Mouse (Mus musculus) kidney, embryonic 14.5 days (tissue): ENCODE data around the gene Per3. TPM values are rescaled to one million over a fixed set of nuclear protein-coding genes. Genes with fewer than 3 reads are reported as not detected.

Experiments
- ATAC-seq: fragments of 200-750 bp; cut with Nextera tagmentation; 2 replicates; pipeline ENCODE4 v1.8.0; 2017; ENCODE audit warnings: moderate number of reproducible peaks, mild to moderate bottlenecking, moderate TSS enrichment, moderate library complexity; ENCODE audit not compliant: low FRiP score, low TSS enrichment
- H3K27ac ChIP-seq: fragments of 300-500 bp; sonication (generic); 2 replicates; pipeline ENCODE4 v1.5.1; 2014; ENCODE audit warnings: low read depth, mild to moderate bottlenecking, low read length, moderate library complexity, mixed read lengths
- H3K27me3 ChIP-seq: fragments of 300-500 bp; sonication (generic); 2 replicates; pipeline ENCODE4 v1.6.1; 2014; ENCODE audit warnings: mild to moderate bottlenecking, low read length; ENCODE audit not compliant: control insufficient read depth, insufficient read depth
- H3K36me3 ChIP-seq: fragments of 300-500 bp; sonication (generic); 2 replicates; pipeline ENCODE4 v1.6.1; 2014; ENCODE audit warnings: low read length, mixed read lengths; ENCODE audit not compliant: control insufficient read depth, insufficient read depth
- H3K4me1 ChIP-seq: fragments of 300-500 bp; sonication (generic); 2 replicates; pipeline ENCODE4 v1.6.1; 2014; ENCODE audit warnings: low read length, mixed read lengths; ENCODE audit not compliant: control insufficient read depth, insufficient read depth
- H3K4me2 ChIP-seq: fragments of 300-500 bp; sonication (generic); replicated peaks from 2 replicates; pipeline ENCODE4 v1.6.1; 2014; ENCODE audit warnings: low read depth, mild to moderate bottlenecking, low read length
- H3K4me3 ChIP-seq: fragments of 300-500 bp; sonication (generic); 2 replicates; pipeline ENCODE4 v1.5.1; 2014; ENCODE audit warnings: mild to moderate bottlenecking, low read length
- H3K9ac ChIP-seq: fragments of 300-500 bp; sonication (generic); 2 replicates; pipeline ENCODE4 v1.6.1; 2014; ENCODE audit warnings: low read depth, mild to moderate bottlenecking, low read length, moderate library complexity
- H3K9me3 ChIP-seq: fragments of 300-500 bp; sonication (generic); 2 replicates; pipeline ENCODE4 v1.6.1; 2016; ENCODE audit warnings: low read length; ENCODE audit not compliant: control insufficient read depth
- WGBS: fragments of 180-500 bp; shearing (Covaris S2); extraction: QIAGEN DNeasy Blood & Tissue Kit; methylation state at CpG from one replicate; pipeline ENCODE4 v1.1.7; 2014; 5-methylcytosine and 5-hydroxymethylcytosine counted together
- polyA plus RNA-seq: library from polyadenylated mRNA; unstranded; fragments of >200 nt; fragmentation: Nextera tagmentation; extraction: Ambion mirVana; gene quantifications from 2 replicates; pipeline ENCODE4 v1.2.1, GENCODE M21; 2014

The Per3 gene
- polyA plus RNA-seq, 1 experiment from 2014 or later: 8.8 TPM

- 0 out of 2 replicates have a peak, but pooled peaks have one; percentile 57 for ATAC-seq
- no peaks in the 10 kb centered on the region for H3K4me1 ChIP-seq
- no peak overlapping the region for H3K27ac ChIP-seq
- H3K36me3 ChIP-seq: peaks cover 26% of the 10 kb centered on the region
- no peak overlapping the region for H3K4me3 ChIP-seq
- no peak overlapping the region for H3K9ac ChIP-seq
- WGBS: 56% methylated on average over 13 of the region's 13 CpGs
- H3K9me3 ChIP-seq: no peaks in the 10 kb centered on the region
- H3K4me2 ChIP-seq: no peak overlapping the region
- no peaks in the 10 kb centered on the region for H3K27me3 ChIP-seq
These were observed 28.8 kb upstream of the Per3 start for GRCm38 (mm10) chr4:151073108-151073744.

- Histone ChIP-seq H3K4me3 (no peak overlapping the region), H3K9me3 (no peaks in the 10 kb centered on the region), H3K9ac (no peak overlapping the region), H3K27me3 (no peaks in the 10 kb centered on the region), H3K4me1 (no peaks in the 10 kb centered on the region), H3K36me3 (peaks cover 18% of the 10 kb centered on the region), H3K27ac (no peak overlapping the region), H3K4me2 (no peak overlapping the region)
- no peak for ATAC-seq
- WGBS: 86% methylated on average over 7 of the region's 7 CpGs
These were observed 26.5 kb upstream of the Per3 start for GRCm38 (mm10) chr4:151070962-151071361.

GRCm38 (mm10) chr4:151068751-151069150 lies 24.3 kb upstream of the Per3 start:
- Histone ChIP-seq H3K27ac (no peak overlapping the region), H3K4me1 (no peaks in the 10 kb centered on the region), H3K4me2 (no peak overlapping the region), H3K9ac (no peak overlapping the region), H3K27me3 (no peaks in the 10 kb centered on the region), H3K9me3 (no peaks in the 10 kb centered on the region), H3K36me3 (peaks cover 4% of the 10 kb centered on the region), H3K4me3 (no peak overlapping the region)
- ATAC-seq: no peak
- WGBS: 77% methylated on average over 4 of the region's 4 CpGs

- 99% methylated on average over 4 of the region's 4 CpGs for WGBS
- no peak for ATAC-seq
- Histone ChIP-seq H3K27ac (no peak overlapping the region), H3K4me1 (0 out of 2 replicates have a peak, but pooled peaks cover 6% of the 10 kb centered on the region), H3K9ac (no peak overlapping the region), H3K9me3 (no peaks in the 10 kb centered on the region; the same call in 1 of the 2 replicates), H3K4me3 (no peak overlapping the region), H3K27me3 (no peaks in the 10 kb centered on the region), H3K36me3 (peaks cover 3% of the 10 kb centered on the region; the same call in 1 of the 2 replicates), H3K4me2 (no peak overlapping the region)
These were observed 15.1 kb upstream of the Per3 start for GRCm38 (mm10) chr4:151059566-151059965.

- Histone ChIP-seq H3K36me3 (peaks cover 9% of the 10 kb centered on the region; the same call in 1 of the 2 replicates), H3K27ac (no peak overlapping the region), H3K4me2 (peak overlapping the region; percentile 44; the same call in 1 of the 2 replicates), H3K9ac (no peak overlapping the region), H3K27me3 (no peaks in the 10 kb centered on the region), H3K4me1 (0 out of 2 replicates have a peak, but pooled peaks cover 6% of the 10 kb centered on the region), H3K4me3 (peak overlapping the region; percentile 89; the same call in 1 of the 2 replicates), H3K9me3 (no peaks in the 10 kb centered on the region; the same call in 1 of the 2 replicates)
- WGBS: 86% methylated on average over 4 of the region's 4 CpGs
- no peak for ATAC-seq
These were observed 14.2 kb upstream of the Per3 start for GRCm38 (mm10) chr4:151058634-151059033.

GRCm38 (mm10) chr4:151057347-151058321 lies 13.2 kb upstream of the Per3 start, which contains the start of gene Vamp3:
Gene Vamp3 (minus strand): TSS chr4:151057963.
- Histone ChIP-seq H3K9me3 (no peaks in the 10 kb centered on the region; the same call in 1 of the 2 replicates), H3K27ac (peak within 1 kb of the TSS; percentile 88), H3K4me1 (0 out of 2 replicates have a peak, but pooled peaks cover 6% of the 10 kb centered on the region), H3K27me3 (no peaks in the 10 kb centered on the region), H3K4me2 (peak within 1 kb of the TSS; percentile 72), H3K4me3 (peak within 1 kb of the TSS; percentile 89), H3K9ac (peak within 1 kb of the TSS; percentile 92), H3K36me3 (peaks cover 13% of the 10 kb centered on the region; the same call in 1 of the 2 replicates)
- under 1% methylated on average over 80 of the region's 114 CpGs for WGBS
- ATAC-seq: peak; percentile 99

- H3K9me3 ChIP-seq: no peaks in the 10 kb centered on the region
- no peak overlapping the region for H3K27ac ChIP-seq
- no peak overlapping the region for H3K9ac ChIP-seq
- H3K4me2 ChIP-seq: no peak overlapping the region
- no peak for ATAC-seq
- WGBS: 78% methylated on average over 1 of the region's 1 CpGs
- peaks cover 48% of the 10 kb centered on the region; the same call in 1 of the 2 replicates for H3K36me3 ChIP-seq
- 0 out of 2 replicates have a peak, but pooled peaks cover 1% of the 10 kb centered on the region for H3K4me1 ChIP-seq
- H3K4me3 ChIP-seq: no peak overlapping the region
- no peaks in the 10 kb centered on the region for H3K27me3 ChIP-seq
These were observed 6.7 kb upstream of the Per3 start for GRCm38 (mm10) chr4:151051162-151051561.

- Histone ChIP-seq H3K9ac (no peak overlapping the region), H3K36me3 (peaks cover 30% of the 10 kb centered on the region; the same call in 1 of the 2 replicates), H3K4me2 (no peak overlapping the region), H3K4me3 (no peak overlapping the region), H3K4me1 (peaks cover 8% of the 10 kb centered on the region), H3K27ac (no peak overlapping the region), H3K9me3 (no peaks in the 10 kb centered on the region), H3K27me3 (no peaks in the 10 kb centered on the region)
- WGBS: 95% methylated on average over 3 of the region's 3 CpGs
- ATAC-seq: no peak
These were observed 2.1 kb upstream of the Per3 start for GRCm38 (mm10) chr4:151046524-151046923.
